Mouse (Mus musculus): Measurements from ENCODE around the gene Olfr156.
"Not testable (repeated sequence)": the region's sequence is repeated elsewhere in the genome, so short reads cannot be mapped to it uniquely, and the experiment has no call there.

The Olfr156 gene

DNA sequence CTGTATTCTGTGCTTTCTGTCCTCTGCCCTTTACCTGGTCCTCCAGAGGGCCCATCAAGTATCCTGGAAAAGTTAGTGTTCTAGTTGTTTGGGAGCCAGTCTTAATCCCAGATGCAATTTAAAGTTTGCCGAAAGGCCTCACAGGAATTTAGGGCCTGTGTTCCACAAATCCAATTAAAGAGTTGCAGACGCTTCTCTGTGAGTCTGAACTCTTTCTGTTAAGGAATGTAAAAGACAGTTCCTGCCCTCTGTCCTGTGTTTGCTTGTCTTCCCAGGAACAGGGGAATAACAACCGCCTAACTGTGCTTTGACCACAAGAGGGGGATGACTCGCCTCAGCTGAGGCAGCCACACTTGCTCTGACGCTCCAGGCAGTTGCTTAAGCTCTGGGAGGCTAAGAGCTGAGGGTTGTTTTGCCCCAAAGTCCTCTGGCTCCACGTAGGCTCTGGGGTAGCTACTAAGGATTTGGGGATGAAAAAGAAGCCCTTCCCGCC, at the start of gene Olfr156:
TSS of gene Olfr156 (minus strand) at position 51 of the 493 bp plus-strand sequence.
- DNase-seq (ENCODE audit: low read depth, low spot score) = peak; percentile 61

DNA sequence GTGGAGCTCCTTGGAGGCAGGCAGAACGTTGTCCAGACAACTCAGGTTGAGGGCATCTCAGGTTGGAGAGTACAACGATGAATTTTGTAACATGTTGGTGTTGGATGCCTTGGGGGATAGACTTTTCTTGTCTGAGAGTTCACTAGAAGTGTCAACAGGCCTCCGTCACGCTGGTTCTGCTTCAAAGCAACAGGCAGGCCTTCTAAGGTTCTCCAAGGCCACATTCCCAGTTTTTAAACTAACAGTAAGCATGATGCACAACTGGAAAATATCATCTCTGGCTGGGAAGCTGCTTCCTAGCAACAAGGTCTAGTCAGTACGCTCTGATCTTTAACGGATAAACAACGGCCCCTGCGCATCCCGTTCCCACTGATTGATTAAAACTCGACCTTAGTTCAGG, 46.1 kb upstream of the Olfr156 start:
- DNase-seq (ENCODE audit: low read depth, low spot score) = no peak

- DNase-seq (ENCODE audit: low read depth, low spot score) = no peak
Observed at GRCm38 (mm10) chr4:43863298-43863697, 39.6 kb upstream of the Olfr156 start.

DNA sequence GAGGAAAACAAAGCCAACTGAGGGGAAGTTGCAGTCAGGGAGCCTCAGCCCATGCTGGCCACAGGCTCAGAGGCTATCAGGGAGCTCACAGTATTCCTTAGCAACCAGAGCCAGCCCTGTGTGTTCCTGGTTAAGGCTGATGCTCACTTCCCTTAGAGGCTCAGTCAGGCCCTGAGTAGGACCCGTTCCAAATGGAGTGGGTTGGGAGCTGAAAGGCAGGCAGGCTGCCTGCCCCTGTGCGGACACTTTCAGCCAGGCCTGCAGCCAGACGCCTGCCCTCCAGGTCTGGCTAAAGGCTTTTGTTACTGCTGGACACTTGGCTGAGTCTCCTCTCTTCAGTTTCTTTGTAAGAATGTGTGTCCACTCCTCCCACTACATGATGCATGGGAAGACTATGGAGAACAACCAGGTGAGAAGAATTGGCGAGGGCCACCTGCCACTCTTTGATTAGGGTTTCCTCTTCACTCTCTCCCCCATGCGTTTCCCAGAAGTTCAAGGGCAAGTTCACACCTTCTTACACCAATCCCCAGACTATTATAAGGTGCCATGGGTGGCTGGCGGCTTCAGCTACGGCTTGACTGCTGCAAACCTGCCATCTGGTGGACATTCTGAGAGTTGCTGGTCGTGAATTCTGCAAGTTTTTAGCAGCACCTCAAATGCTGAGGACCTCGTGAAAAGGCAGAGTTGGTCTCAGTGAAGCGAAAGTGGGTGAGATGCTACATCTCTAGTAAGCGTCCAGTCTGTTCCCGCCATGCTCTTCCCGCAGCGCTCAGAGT, 37.2 kb upstream of the Olfr156 start:
- DNase-seq (ENCODE audit: low read depth, low spot score) = peak; percentile 71

GRCm38 (mm10) chr4:43859886-43860285, 36.2 kb upstream of the Olfr156 start:
- no peak for DNase-seq (ENCODE audit: low read depth, low spot score)

DNA sequence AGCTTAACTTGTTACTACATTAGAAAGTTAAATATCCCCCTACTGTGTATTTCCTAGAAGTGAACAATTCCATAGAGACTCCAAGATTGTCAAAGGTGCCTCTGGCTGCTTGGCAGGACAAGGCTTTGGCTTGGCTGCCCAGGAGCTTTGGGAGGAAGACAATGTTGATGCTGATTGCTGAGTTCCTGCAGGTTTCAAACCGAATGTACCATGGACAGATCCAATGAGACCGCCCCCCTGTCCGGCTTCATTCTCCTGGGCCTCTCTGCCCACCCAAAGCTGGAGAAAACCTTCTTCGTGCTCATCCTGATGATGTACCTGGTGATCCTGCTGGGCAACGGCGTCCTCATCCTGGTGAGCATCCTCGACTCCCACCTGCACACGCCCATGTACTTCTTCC, 30.4 kb upstream of the Olfr156 start:
- DNase-seq (ENCODE audit: low read depth, low spot score) = no peak

DNA sequence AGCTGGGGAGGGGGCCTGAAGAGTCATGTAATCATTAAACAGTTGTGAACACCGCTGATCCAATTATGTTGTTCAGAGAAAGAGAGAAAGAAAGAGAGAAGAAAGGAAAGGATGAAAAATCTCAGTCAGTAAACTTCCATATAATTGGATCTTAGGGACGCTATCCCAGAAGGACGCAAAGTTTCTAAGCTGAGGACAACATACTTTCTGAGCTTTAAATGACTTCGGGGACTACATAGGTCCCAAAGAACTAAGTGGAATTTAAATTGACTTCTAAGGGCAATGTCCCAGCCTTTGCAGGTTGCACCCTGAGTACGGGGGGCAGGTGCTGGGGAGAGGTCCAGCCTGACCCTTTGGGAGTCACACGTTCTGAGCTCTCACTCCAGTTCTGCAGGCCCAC, 27.6 kb upstream of the Olfr156 start, which contains the start of gene Olfr155:
TSS of gene Olfr155 (plus strand) at position 301 of the 400 bp plus-strand sequence.
- no peak for DNase-seq (ENCODE audit: low read depth, low spot score)

DNA sequence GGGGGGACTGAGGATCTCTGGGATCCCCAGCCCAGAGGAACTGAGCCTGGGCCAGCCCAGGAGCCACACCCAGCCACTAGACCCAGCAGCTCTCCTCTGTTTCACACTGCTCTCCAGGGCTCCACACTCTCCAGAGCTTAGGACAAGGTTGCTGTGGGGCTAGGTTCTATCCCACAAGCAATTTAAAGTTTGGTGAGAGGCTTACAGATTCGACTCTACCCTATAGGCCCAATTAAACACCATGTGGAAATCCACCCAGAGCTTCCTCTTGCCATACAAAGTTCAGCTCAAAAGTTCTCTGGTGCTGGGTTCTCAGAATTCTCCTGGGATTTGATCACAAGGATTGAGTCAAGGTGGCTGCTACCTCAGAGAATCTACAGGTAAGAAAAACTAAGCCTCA, 16.4 kb upstream of the Olfr156 start, which contains the start of gene Olfr157:
TSS of gene Olfr157 (minus strand) at position 101 of the 400 bp plus-strand sequence.
- DNase-seq (ENCODE audit: low read depth, low spot score) = no peak

DNA sequence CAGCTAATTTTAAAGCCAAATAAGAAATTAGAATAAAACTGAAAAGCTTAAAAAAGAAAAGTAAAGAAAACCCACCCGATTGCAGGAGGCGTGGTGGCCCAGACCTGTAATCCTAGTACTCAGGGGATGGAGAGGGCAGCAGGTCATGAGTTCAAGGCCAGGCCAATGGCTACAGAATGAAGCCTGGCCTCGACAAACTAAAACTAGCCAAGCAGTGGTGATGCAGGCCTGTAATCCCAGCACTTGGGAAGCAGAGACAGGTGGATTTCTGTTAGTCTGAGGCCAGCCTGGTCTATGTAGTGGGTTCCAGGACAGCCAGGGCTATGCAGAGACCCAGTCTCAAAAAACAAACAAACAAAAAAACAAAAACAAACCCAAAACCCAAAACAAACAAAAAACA, 14.6 kb upstream of the Olfr156 start:
- DNase-seq (ENCODE audit: low read depth, low spot score) = no peak

DNA sequence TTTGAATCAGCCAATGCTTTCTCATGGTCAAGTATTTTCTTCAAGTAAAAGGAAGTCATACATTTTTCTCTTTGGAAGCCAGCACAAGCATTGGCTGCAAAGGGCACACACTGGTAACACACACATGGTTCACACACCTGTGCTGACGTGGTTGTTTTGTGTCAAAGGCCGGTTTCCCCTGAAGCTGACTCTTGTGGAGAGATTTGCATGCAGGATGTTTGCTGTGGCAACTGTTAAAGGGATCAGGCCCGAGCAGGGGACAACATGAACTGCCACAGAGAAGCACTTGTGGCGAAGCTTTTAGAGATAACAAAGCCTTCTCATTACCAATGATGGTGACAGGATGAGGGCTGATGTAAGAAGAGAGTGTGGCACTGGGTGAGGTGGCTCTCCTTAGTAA, 11.1 kb upstream of the Olfr156 start:
- DNase-seq (ENCODE audit: low read depth, low spot score) = no peak

GRCm38 (mm10) chr4:43833752-43834151, 10.1 kb upstream of the Olfr156 start:
- no peak for DNase-seq (ENCODE audit: low read depth, low spot score)

DNA sequence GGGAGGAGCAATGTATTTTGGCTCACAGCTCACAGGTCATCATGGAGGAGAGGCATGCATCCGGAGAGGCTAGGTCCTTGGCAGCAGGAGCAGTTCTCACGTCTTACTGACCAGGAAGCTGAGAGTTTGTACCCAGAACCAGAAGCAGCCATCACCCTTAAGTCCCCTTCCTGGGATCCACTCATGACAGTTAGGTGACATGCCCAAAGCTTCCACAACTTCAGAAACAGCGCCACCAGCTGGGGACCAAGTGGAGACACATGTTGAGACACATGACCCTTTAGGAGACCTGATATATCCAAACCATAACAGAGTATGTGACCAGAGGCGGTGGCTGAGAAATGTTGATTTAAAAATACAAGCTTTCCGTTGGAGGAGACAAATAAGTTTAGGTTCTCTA, 8.3 kb upstream of the Olfr156 start:
- no peak for DNase-seq (ENCODE audit: low read depth, low spot score)

- no peak for DNase-seq (ENCODE audit: low read depth, low spot score)
Observed at GRCm38 (mm10) chr4:43828806-43829205, 5.1 kb upstream of the Olfr156 start.

- DNase-seq (ENCODE audit: low read depth, low spot score) = no peak
Observed at GRCm38 (mm10) chr4:43822896-43823550, 672 bp downstream of the Olfr156 start.

GRCm38 (mm10) chr4:43798936-43799335, 24.8 kb downstream of the Olfr156 start:
- DNase-seq (ENCODE audit: low read depth, low spot score) = no peak

DNA sequence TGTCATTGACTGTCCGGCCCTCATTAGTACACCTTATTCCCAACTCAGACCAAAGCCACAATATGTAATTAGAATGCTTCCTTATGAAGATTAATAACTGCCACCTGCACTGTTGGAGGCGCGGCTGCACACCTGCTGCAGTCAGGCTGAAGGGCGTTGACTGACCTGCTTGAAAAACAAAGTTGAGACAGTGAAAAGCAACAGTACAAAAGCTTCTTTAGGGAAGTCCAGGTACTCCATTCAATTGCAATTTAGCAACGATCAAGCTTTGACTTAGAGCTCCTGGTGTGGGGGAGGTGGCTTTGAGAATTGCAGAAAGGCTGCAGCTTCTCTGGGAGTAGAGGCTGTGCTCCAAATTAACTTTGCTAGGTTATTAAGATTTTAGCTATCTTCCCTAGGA, 27.9 kb downstream of the Olfr156 start:
- not testable (repeated sequence) for DNase-seq (ENCODE audit: low read depth, low spot score)

- no peak for DNase-seq (ENCODE audit: low read depth, low spot score)
Observed at GRCm38 (mm10) chr4:43795296-43795695, 28.4 kb downstream of the Olfr156 start.

DNA sequence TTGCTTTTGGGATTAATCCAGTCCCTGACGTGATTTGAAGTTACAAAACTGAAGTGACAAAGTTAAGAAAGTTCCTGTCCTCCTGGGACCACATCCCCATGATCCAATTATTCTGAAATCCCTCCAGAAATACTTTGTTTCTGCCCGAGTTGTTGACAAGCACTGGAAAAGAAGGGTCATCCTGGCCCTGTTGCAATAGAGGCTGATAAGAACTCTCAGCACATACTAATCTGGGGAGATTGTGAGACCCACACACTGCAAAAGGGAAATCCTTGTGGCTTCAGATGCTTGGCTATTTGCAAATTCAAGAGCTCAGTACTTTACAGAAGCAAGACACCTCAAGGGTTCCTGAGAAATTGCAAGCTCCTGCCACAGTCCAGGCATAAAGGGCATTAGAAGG, 51.4 kb downstream of the Olfr156 start:
- no peak for DNase-seq (ENCODE audit: low read depth, low spot score)

DNA sequence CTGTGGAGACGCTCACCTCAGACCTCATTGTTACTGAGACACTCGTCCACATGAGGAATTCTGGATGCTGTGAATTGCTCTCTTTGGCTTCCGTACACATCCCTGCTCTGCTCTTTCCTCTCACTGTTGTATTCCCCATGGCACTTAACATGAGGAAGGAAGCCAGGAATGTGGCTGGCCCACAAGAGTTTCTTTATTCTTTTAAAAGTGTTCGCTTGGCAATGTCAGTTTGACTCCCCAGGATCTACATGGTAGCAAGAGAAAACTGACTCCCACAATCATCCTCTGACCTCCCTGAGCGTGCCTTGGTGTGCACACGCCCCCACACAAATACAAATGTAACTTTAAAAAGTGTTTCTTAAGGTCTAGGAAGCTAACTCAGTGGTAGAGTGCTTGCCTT, 52.1 kb downstream of the Olfr156 start:
- DNase-seq (ENCODE audit: low read depth, low spot score) = no peak

DNA sequence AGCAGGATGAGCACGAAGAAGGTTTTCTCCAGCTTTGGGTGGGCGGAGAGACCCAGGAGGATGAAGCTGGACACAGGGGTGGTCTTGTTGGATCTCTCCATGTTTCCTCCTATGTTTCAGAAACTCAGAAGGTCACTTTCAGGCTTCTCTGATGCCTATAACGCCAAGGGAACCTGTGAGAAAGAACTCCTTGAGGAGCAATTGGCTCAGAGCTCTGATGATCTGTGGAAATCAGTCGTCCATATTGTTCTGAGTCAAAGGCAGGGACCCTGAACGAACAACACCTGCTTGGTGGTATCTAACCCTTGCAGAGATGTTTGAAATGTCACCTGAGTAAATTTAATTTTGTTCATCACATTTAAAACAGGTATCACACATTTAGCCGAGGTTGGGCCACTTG, 52.8 kb downstream of the Olfr156 start, which contains the start of gene Olfr159:
TSS of gene Olfr159 (minus strand) at position 101 of the 400 bp plus-strand sequence.
- DNase-seq (ENCODE audit: low read depth, low spot score) = no peak
